Mouse (Mus musculus): ENCODE data around the gene Tprgl. TPM values are rescaled to one million over a fixed set of nuclear protein-coding genes. Genes with fewer than 3 reads are reported as not detected.

The Tprgl gene
- total and polyA plus RNA-seq, 3 experiments, result 121 to 147 (median 130) TPM

- DNase-seq, result no peak
- intact Hi-C loops (cut with DNase I), result no loop called here
- H3K79me2 ChIP-seq (replicated peaks; ENCODE audit: control insufficient read depth, insufficient read depth, low read length), result no peaks in the 10 kb centered on the region
- H3K27ac ChIP-seq, result no peak overlapping the region
- 62% methylated on average over 5 of the region's 5 CpGs for WGBS
- no peaks in the 10 kb centered on the region for H3K4me1 ChIP-seq (ENCODE audit: control insufficient read depth, insufficient read depth, low read length)
- no peak overlapping the region for H3K9ac ChIP-seq (ENCODE audit: low read depth, low read length)
- no peak overlapping the region for H3K4me3 ChIP-seq
- H3K27me3 ChIP-seq (ENCODE audit: control insufficient read depth, insufficient read depth, low read length), result no peaks in the 10 kb centered on the region; the same call in 1 of the 2 replicates
- H3K36me3 ChIP-seq (ENCODE audit: control insufficient read depth, insufficient read depth, low read length), result no peaks in the 10 kb centered on the region
- TF ChIP-seq POLR2A (IDR thresholded peaks at IDR 0.05; ENCODE audit: insufficient read depth, low read depth, low read length) (no peak), EP300 (IDR thresholded peaks at IDR 0.05; ENCODE audit: insufficient read depth, low read depth, low read length) (no peak), CTCF (IDR thresholded peaks at IDR 0.05) (no peak)
Observed at GRCm38 (mm10) chr4:154125202-154125601, 35.3 kb downstream of the Tprgl start.

DNA sequence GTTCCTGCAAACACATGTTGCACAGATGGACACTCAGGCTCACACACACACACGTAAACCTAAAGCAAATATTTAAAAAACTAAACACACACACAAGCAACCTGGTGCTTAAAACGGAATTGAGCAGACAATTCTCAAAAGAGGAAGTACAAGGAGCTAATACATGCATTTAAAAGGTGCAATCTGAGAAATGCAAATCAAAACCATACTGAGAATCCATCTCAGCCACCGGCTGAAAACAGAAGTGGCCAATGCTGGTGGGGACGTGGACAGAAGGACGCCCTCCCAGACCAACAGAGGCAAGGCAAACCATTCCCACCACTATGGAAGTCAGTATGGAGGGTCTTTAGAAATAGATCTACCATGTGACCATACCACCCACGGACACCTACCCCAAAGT, 36.9 kb downstream of the Tprgl start:
- H3K27ac ChIP-seq, result no peak overlapping the region
- 62% methylated on average over 6 of the region's 6 CpGs for WGBS
- H3K36me3 ChIP-seq (ENCODE audit: control insufficient read depth, insufficient read depth, low read length), result no peaks in the 10 kb centered on the region
- no peaks in the 10 kb centered on the region for H3K4me1 ChIP-seq (ENCODE audit: control insufficient read depth, insufficient read depth, low read length)
- no peak overlapping the region for H3K9ac ChIP-seq (ENCODE audit: low read depth, low read length)
- H3K79me2 ChIP-seq (replicated peaks; ENCODE audit: control insufficient read depth, insufficient read depth, low read length), result no peaks in the 10 kb centered on the region
- no peak for DNase-seq
- intact Hi-C loops (cut with DNase I), result no loop called here
- no peak for TF ChIP-seq EP300 (IDR thresholded peaks at IDR 0.05; ENCODE audit: insufficient read depth, low read depth, low read length)
- no peak for TF ChIP-seq POLR2A (IDR thresholded peaks at IDR 0.05; ENCODE audit: insufficient read depth, low read depth, low read length)
- TF ChIP-seq CTCF (IDR thresholded peaks at IDR 0.05), result no peak
- H3K27me3 ChIP-seq (ENCODE audit: control insufficient read depth, insufficient read depth, low read length), result no peaks in the 10 kb centered on the region; the same call in 1 of the 2 replicates
- no peak overlapping the region for H3K4me3 ChIP-seq

GRCm38 (mm10) chr4:154122374-154122773, 38.1 kb downstream of the Tprgl start:
- TF ChIP-seq CTCF (IDR thresholded peaks at IDR 0.05) (no peak), EP300 (IDR thresholded peaks at IDR 0.05; ENCODE audit: insufficient read depth, low read depth, low read length) (no peak), POLR2A (IDR thresholded peaks at IDR 0.05; ENCODE audit: insufficient read depth, low read depth, low read length) (no peak)
- WGBS, result 68% methylated on average over 7 of the region's 7 CpGs
- DNase-seq, result no peak
- intact Hi-C loops (cut with DNase I), result no loop called here
- H3K27ac ChIP-seq, result no peak overlapping the region
- no peak overlapping the region for H3K9ac ChIP-seq (ENCODE audit: low read depth, low read length)
- H3K4me3 ChIP-seq, result no peak overlapping the region
- H3K36me3 ChIP-seq (ENCODE audit: control insufficient read depth, insufficient read depth, low read length), result no peaks in the 10 kb centered on the region
- H3K27me3 ChIP-seq (ENCODE audit: control insufficient read depth, insufficient read depth, low read length), result no peaks in the 10 kb centered on the region; the same call in 1 of the 2 replicates
- H3K4me1 ChIP-seq (ENCODE audit: control insufficient read depth, insufficient read depth, low read length), result no peaks in the 10 kb centered on the region
- H3K79me2 ChIP-seq (replicated peaks; ENCODE audit: control insufficient read depth, insufficient read depth, low read length), result no peaks in the 10 kb centered on the region

DNA sequence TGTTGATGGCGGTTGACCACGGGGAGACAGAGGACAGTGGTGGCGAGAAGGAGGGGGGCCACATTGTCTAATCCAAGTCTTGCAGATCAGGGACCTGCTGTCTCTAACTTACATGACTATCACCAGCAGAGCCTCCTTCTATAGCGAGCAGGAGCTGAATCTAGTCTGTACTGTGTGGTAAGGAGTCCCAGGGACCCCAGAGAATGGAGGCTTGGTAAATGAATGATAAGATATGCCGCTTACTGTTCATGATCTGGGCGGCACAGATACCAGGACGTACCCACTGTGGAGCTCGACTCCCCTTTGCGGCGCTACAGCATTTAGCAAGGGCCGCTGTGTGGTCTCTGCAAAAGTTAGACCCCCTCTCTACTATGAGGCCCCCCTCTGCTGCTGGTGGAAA, 38.7 kb downstream of the Tprgl start:
- no peak for DNase-seq
- Histone ChIP-seq H3K4me3 (no peak overlapping the region), H3K27ac (no peak overlapping the region), H3K79me2 (replicated peaks; ENCODE audit: control insufficient read depth, insufficient read depth, low read length) (no peaks in the 10 kb centered on the region), H3K4me1 (ENCODE audit: control insufficient read depth, insufficient read depth, low read length) (no peaks in the 10 kb centered on the region), H3K36me3 (ENCODE audit: control insufficient read depth, insufficient read depth, low read length) (no peaks in the 10 kb centered on the region), H3K27me3 (ENCODE audit: control insufficient read depth, insufficient read depth, low read length) (no peaks in the 10 kb centered on the region; the same call in 1 of the 2 replicates), H3K9ac (ENCODE audit: low read depth, low read length) (no peak overlapping the region)
- intact Hi-C loops (cut with DNase I), result no loop called here
- WGBS, result 67% methylated on average over 11 of the region's 11 CpGs
- TF ChIP-seq CTCF (IDR thresholded peaks at IDR 0.05), result no peak
- no peak for TF ChIP-seq EP300 (IDR thresholded peaks at IDR 0.05; ENCODE audit: insufficient read depth, low read depth, low read length)
- no peak for TF ChIP-seq POLR2A (IDR thresholded peaks at IDR 0.05; ENCODE audit: insufficient read depth, low read depth, low read length)

DNA sequence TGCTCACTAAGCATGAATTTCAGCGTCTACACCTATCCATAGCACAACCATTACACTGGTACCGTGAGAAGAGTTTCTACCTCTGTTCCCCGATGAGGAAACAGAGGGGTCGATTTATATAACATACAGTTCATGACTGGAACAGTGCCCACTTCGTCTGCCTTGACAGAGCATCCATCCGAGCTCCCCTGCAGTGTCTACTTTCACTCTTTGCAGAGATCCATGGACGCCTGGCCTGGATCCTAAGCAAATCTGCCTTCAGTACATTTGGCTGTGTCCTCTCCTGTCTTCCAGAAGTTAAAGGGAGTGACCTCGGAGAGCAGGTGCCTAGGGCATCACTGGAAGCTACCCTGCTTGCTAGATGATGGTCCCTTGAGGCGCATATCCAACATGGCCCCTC, 41.3 kb downstream of the Tprgl start:
- no peak for DNase-seq
- Histone ChIP-seq H3K36me3 (ENCODE audit: control insufficient read depth, insufficient read depth, low read length) (no peaks in the 10 kb centered on the region), H3K4me3 (no peak overlapping the region), H3K27ac (no peak overlapping the region), H3K27me3 (ENCODE audit: control insufficient read depth, insufficient read depth, low read length) (no peaks in the 10 kb centered on the region), H3K9ac (ENCODE audit: low read depth, low read length) (no peak overlapping the region), H3K4me1 (ENCODE audit: control insufficient read depth, insufficient read depth, low read length) (no peaks in the 10 kb centered on the region), H3K79me2 (replicated peaks; ENCODE audit: control insufficient read depth, insufficient read depth, low read length) (no peaks in the 10 kb centered on the region)
- intact Hi-C loops (cut with DNase I), result no loop called here
- TF ChIP-seq EP300 (IDR thresholded peaks at IDR 0.05; ENCODE audit: insufficient read depth, low read depth, low read length) (no peak), POLR2A (IDR thresholded peaks at IDR 0.05; ENCODE audit: insufficient read depth, low read depth, low read length) (no peak), CTCF (IDR thresholded peaks at IDR 0.05) (no peak)
- 74% methylated on average over 9 of the region's 9 CpGs for WGBS

DNA sequence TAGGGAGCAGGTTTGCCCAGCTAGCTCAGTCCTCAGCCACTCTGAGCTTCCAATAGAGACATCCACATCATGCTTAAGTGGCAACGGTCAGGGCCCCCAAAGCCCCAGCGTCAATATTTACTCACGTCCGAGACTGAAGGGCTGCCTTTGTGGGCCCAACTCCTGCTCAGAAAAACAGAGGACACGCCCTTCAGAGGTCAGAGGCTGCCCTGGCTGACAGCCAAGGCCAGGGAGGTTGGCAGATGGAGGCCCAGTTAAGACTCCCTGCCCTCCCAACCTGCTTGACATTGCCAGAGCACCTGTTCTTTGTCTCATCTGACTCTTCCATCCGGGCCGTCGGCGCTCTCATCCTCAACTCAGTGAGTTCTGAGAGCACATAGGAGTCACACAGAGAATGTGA, 41.7 kb downstream of the Tprgl start:
- Histone ChIP-seq H3K4me3 (no peak overlapping the region), H3K79me2 (replicated peaks; ENCODE audit: control insufficient read depth, insufficient read depth, low read length) (no peaks in the 10 kb centered on the region), H3K9ac (ENCODE audit: low read depth, low read length) (no peak overlapping the region), H3K27me3 (ENCODE audit: control insufficient read depth, insufficient read depth, low read length) (no peaks in the 10 kb centered on the region), H3K4me1 (ENCODE audit: control insufficient read depth, insufficient read depth, low read length) (no peaks in the 10 kb centered on the region), H3K27ac (no peak overlapping the region), H3K36me3 (ENCODE audit: control insufficient read depth, insufficient read depth, low read length) (no peaks in the 10 kb centered on the region)
- WGBS, result 52% methylated on average over 9 of the region's 9 CpGs
- DNase-seq, result no peak
- intact Hi-C loops (cut with DNase I), result no loop called here
- TF ChIP-seq EP300 (IDR thresholded peaks at IDR 0.05; ENCODE audit: insufficient read depth, low read depth, low read length) (no peak), POLR2A (IDR thresholded peaks at IDR 0.05; ENCODE audit: insufficient read depth, low read depth, low read length) (no peak), CTCF (IDR thresholded peaks at IDR 0.05) (no peak)

Data from heart, adult 2 months (tissue).